Mouse (Mus musculus) C2C12 (cell line): ENCODE measurements around the gene Tenm1. TPM values are rescaled to one million over a fixed set of nuclear protein-coding genes. Genes with fewer than 3 reads are reported as not detected.

Experiments used
- H3K27me3 ChIP-seq: one replicate; pipeline ENCODE4 v1.6.1; 2011; ENCODE audit not compliant: control insufficient read depth, insufficient read depth, insufficient read length
- H3K36me3 ChIP-seq: one replicate; pipeline ENCODE4 v1.6.1; 2011; ENCODE audit not compliant: control insufficient read depth, insufficient read depth
- H3K4me3 ChIP-seq: one replicate; pipeline ENCODE4 v1.5.1; 2011; ENCODE audit warnings: mild to moderate bottlenecking, control low read depth; ENCODE audit not compliant: poor library complexity, insufficient read depth, severe bottlenecking
- H3K79me2 ChIP-seq: one replicate; pipeline ENCODE4 v1.6.1; 2011; ENCODE audit not compliant: control insufficient read depth, insufficient read depth
- H3K79me3 ChIP-seq: one replicate; pipeline ENCODE4 v1.6.1; 2011; ENCODE audit warnings: low read depth, control low read depth
- H3ac ChIP-seq: one replicate; pipeline ENCODE3; 2011; ENCODE audit warnings: low read depth; ENCODE audit not compliant: control insufficient read depth, insufficient read length
- CEBPB ChIP-seq: IDR thresholded peaks from one replicate; pipeline ENCODE4 v1.6.1; 2011; ENCODE audit warnings: low read depth, mild to moderate bottlenecking, control low read depth, moderate library complexity
- CTCF ChIP-seq: IDR thresholded peaks from one replicate; pipeline ENCODE4 v1.5.1; 2011; ENCODE audit not compliant: control insufficient read depth, insufficient read depth, insufficient read length
- FOSL1 ChIP-seq: IDR thresholded peaks from one replicate; pipeline ENCODE4 v1.8.0; 2011; ENCODE audit warnings: mild to moderate bottlenecking, low read length; ENCODE audit not compliant: poor library complexity, insufficient read depth, severe bottlenecking
- MAX ChIP-seq: IDR thresholded peaks from one replicate; pipeline ENCODE4 v1.6.1; 2011; ENCODE audit warnings: mild to moderate bottlenecking, control low read depth
- MYOD1 ChIP-seq: IDR thresholded peaks from one replicate; pipeline ENCODE4 v1.6.1; 2011; ENCODE audit warnings: low read depth; ENCODE audit not compliant: control insufficient read depth, insufficient read length
- MYOG ChIP-seq: IDR thresholded peaks from one replicate; pipeline ENCODE4 v1.6.1; 2011; ENCODE audit not compliant: control insufficient read depth, insufficient read length; ENCODE audit errors: extremely low read depth
- USF1 ChIP-seq: IDR thresholded peaks from one replicate; pipeline ENCODE4 v1.6.1; 2011; ENCODE audit warnings: low read depth, mild to moderate bottlenecking, control low read depth, moderate library complexity
- polyA plus RNA-seq: library from polyadenylated mRNA; unstranded; fragments of >200 nt; fragmentation: generic; extraction: Trizol; gene quantifications from one replicate; pipeline ENCODE4 v1.2.1, GENCODE M21; 2012; ENCODE audit warnings: missing spikeins

Tenm1 gene
- polyA plus RNA-seq, 1 experiment = not detected

GRCm38 (mm10) chrX:42490336-42490735 lies 938.6 kb downstream of the Tenm1 start:
- Histone ChIP-seq H3ac (no peak overlapping the region), H3K36me3 (no peaks in the 10 kb centered on the region), H3K27me3 (no peaks in the 10 kb centered on the region), H3K79me3 (no peaks in the 10 kb centered on the region), H3K79me2 (no peaks in the 10 kb centered on the region), H3K4me3 (no peak overlapping the region)
- no peak for TF ChIP-seq CTCF
- TF ChIP-seq USF1 = no peak
- no peak for TF ChIP-seq MYOG
- TF ChIP-seq MAX = no peak
- TF ChIP-seq CEBPB = no peak
- TF ChIP-seq MYOD1 = no peak
- TF ChIP-seq FOSL1 = no peak

DNA sequence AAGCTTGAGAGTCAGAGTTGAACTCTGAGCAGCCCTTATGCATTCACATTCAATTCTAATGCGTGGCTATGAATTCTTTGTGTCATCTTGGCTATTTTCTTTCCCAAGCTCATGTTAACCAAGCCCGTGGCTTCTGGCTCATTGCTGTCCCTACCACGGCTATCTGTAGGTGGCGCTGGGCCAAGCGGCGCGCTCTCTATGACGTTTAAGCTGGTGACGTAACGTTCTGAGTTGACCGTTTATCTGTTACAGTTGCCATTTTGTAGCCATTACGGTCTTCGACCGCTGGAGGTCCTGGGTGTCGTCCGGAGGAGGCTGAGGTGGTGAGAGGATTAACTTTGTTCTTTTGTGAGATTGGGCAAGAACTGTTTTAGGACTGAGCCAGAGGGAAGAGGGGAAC lies 939.5 kb downstream of the Tenm1 start, which contains the start of gene Tex13c2:
TSS of gene Tex13c2 (plus strand) at position 246 of the 400 bp plus-strand sequence.
- TF ChIP-seq MAX (no peak), MYOD1 (no peak), FOSL1 (no peak), CTCF (no peak), MYOG (no peak), CEBPB (no peak), USF1 (no peak)
- H3K27me3 ChIP-seq = no peaks in the 10 kb centered on the region
- no peaks in the 10 kb centered on the region for H3K79me2 ChIP-seq
- H3K36me3 ChIP-seq = no peaks in the 10 kb centered on the region
- no peak within 1 kb of the TSS for H3ac ChIP-seq
- no peak within 1 kb of the TSS for H3K4me3 ChIP-seq
- H3K79me3 ChIP-seq = no peaks in the 10 kb centered on the region

Other genes with a start within 250 kb of the Tenm1 start
- not detected for gene Tex13c1, start 162.0 kb upstream of the Tenm1 start, polyA plus RNA-seq